Mouse (Mus musculus): ENCODE results near the gene Emcn. TPM values are rescaled to one million over a fixed set of nuclear protein-coding genes. Genes with fewer than 3 reads are reported as not detected.

Gene Emcn
- polyA plus RNA-seq, 1 experiment, result not detected

GRCm38 (mm10) chr3:137319950-137320349, 20.9 kb upstream of the Emcn start:
- H3K4me1 ChIP-seq (ENCODE audit: control insufficient read depth, insufficient read depth, low read length), result no peaks in the 10 kb centered on the region; the same call in 1 of the 2 replicates
- H3K27ac ChIP-seq (ENCODE audit: insufficient read depth, low read length), result no peak overlapping the region
- TF ChIP-seq POLR2A (IDR thresholded peaks at IDR 0.05; ENCODE audit: low read depth, low read length), result no peak
- TF ChIP-seq CTCF (IDR thresholded peaks at IDR 0.05; ENCODE audit: borderline replicate concordance, insufficient read depth, low read length), result no peak

GRCm38 (mm10) chr3:137322304-137322703, 18.6 kb upstream of the Emcn start:
- TF ChIP-seq POLR2A (IDR thresholded peaks at IDR 0.05; ENCODE audit: low read depth, low read length) (no peak), CTCF (IDR thresholded peaks at IDR 0.05; ENCODE audit: borderline replicate concordance, insufficient read depth, low read length) (no peak)
- H3K4me3 ChIP-seq (ENCODE audit: insufficient read depth, low read length), result no peak overlapping the region
- no peak overlapping the region for H3K27ac ChIP-seq (ENCODE audit: insufficient read depth, low read length)
- no peaks in the 10 kb centered on the region; the same call in 1 of the 2 replicates for H3K4me1 ChIP-seq (ENCODE audit: control insufficient read depth, insufficient read depth, low read length)

More at GRCm38 (mm10) chr3:137319950-137320349, 20.9 kb upstream of the Emcn start:
- no peak overlapping the region for H3K4me3 ChIP-seq (ENCODE audit: insufficient read depth, low read length)

GRCm38 (mm10) chr3:137329898-137330297, 11.0 kb upstream of the Emcn start:
- Histone ChIP-seq H3K27ac (ENCODE audit: insufficient read depth, low read length) (no peak overlapping the region), H3K4me1 (ENCODE audit: control insufficient read depth, insufficient read depth, low read length) (peaks cover 3% of the 10 kb centered on the region), H3K4me3 (ENCODE audit: insufficient read depth, low read length) (no peak overlapping the region)
- TF ChIP-seq POLR2A (IDR thresholded peaks at IDR 0.05; ENCODE audit: low read depth, low read length) (no peak), CTCF (IDR thresholded peaks at IDR 0.05; ENCODE audit: borderline replicate concordance, insufficient read depth, low read length) (no peak)

GRCm38 (mm10) chr3:137330950-137331349, 9.9 kb upstream of the Emcn start:
- peaks cover 3% of the 10 kb centered on the region for H3K4me1 ChIP-seq (ENCODE audit: control insufficient read depth, insufficient read depth, low read length)
- no peak overlapping the region for H3K4me3 ChIP-seq (ENCODE audit: insufficient read depth, low read length)
- TF ChIP-seq CTCF (IDR thresholded peaks at IDR 0.05; ENCODE audit: borderline replicate concordance, insufficient read depth, low read length), result no peak
- no peak for TF ChIP-seq POLR2A (IDR thresholded peaks at IDR 0.05; ENCODE audit: low read depth, low read length)
- H3K27ac ChIP-seq (ENCODE audit: insufficient read depth, low read length), result peak overlapping the region; percentile 82

GRCm38 (mm10) chr3:137332531-137332930, 8.3 kb upstream of the Emcn start:
- H3K27ac ChIP-seq (ENCODE audit: insufficient read depth, low read length), result peak overlapping the region; percentile 92
- no peak overlapping the region for H3K4me3 ChIP-seq (ENCODE audit: insufficient read depth, low read length)
- peaks cover 3% of the 10 kb centered on the region for H3K4me1 ChIP-seq (ENCODE audit: control insufficient read depth, insufficient read depth, low read length)
- no peak for TF ChIP-seq CTCF (IDR thresholded peaks at IDR 0.05; ENCODE audit: borderline replicate concordance, insufficient read depth, low read length)
- TF ChIP-seq POLR2A (IDR thresholded peaks at IDR 0.05; ENCODE audit: low read depth, low read length), result no peak

- peaks cover 1% of the 10 kb centered on the region for H3K4me1 ChIP-seq (ENCODE audit: control insufficient read depth, insufficient read depth, low read length)
- TF ChIP-seq POLR2A (IDR thresholded peaks at IDR 0.05; ENCODE audit: low read depth, low read length) (no peak), CTCF (IDR thresholded peaks at IDR 0.05; ENCODE audit: borderline replicate concordance, insufficient read depth, low read length) (no peak)
- no peak overlapping the region for H3K4me3 ChIP-seq (ENCODE audit: insufficient read depth, low read length)
- no peak overlapping the region for H3K27ac ChIP-seq (ENCODE audit: insufficient read depth, low read length)
Observed at GRCm38 (mm10) chr3:137335957-137336356, 4.9 kb upstream of the Emcn start.

- H3K4me1 ChIP-seq (ENCODE audit: control insufficient read depth, insufficient read depth, low read length), result no peaks in the 10 kb centered on the region
- TF ChIP-seq CTCF (IDR thresholded peaks at IDR 0.05; ENCODE audit: borderline replicate concordance, insufficient read depth, low read length), result no peak
- TF ChIP-seq POLR2A (IDR thresholded peaks at IDR 0.05; ENCODE audit: low read depth, low read length), result no peak
- no peak overlapping the region for H3K27ac ChIP-seq (ENCODE audit: insufficient read depth, low read length)
- no peak overlapping the region for H3K4me3 ChIP-seq (ENCODE audit: insufficient read depth, low read length)
Observed at GRCm38 (mm10) chr3:137343446-137343845, 2.6 kb downstream of the Emcn start.

GRCm38 (mm10) chr3:137351882-137352281, 11.0 kb downstream of the Emcn start:
- Histone ChIP-seq H3K27ac (ENCODE audit: insufficient read depth, low read length) (no peak overlapping the region), H3K4me3 (ENCODE audit: insufficient read depth, low read length) (no peak overlapping the region), H3K4me1 (ENCODE audit: control insufficient read depth, insufficient read depth, low read length) (no peaks in the 10 kb centered on the region)
- no peak for TF ChIP-seq POLR2A (IDR thresholded peaks at IDR 0.05; ENCODE audit: low read depth, low read length)
- no peak for TF ChIP-seq CTCF (IDR thresholded peaks at IDR 0.05; ENCODE audit: borderline replicate concordance, insufficient read depth, low read length)

- TF ChIP-seq POLR2A (IDR thresholded peaks at IDR 0.05; ENCODE audit: low read depth, low read length), result no peak
- TF ChIP-seq CTCF (IDR thresholded peaks at IDR 0.05; ENCODE audit: borderline replicate concordance, insufficient read depth, low read length), result no peak
- no peak overlapping the region for H3K4me3 ChIP-seq (ENCODE audit: insufficient read depth, low read length)
- no peaks in the 10 kb centered on the region for H3K4me1 ChIP-seq (ENCODE audit: control insufficient read depth, insufficient read depth, low read length)
- H3K27ac ChIP-seq (ENCODE audit: insufficient read depth, low read length), result no peak overlapping the region
Observed at GRCm38 (mm10) chr3:137356697-137357096, 15.8 kb downstream of the Emcn start.

GRCm38 (mm10) chr3:137367123-137367825, 26.4 kb downstream of the Emcn start:
- Histone ChIP-seq H3K4me3 (ENCODE audit: insufficient read depth, low read length) (no peak overlapping the region), H3K27ac (ENCODE audit: insufficient read depth, low read length) (no peak overlapping the region)

More at GRCm38 (mm10) chr3:137367123-137367825, 26.4 kb downstream of the Emcn start:
- no peaks in the 10 kb centered on the region for H3K4me1 ChIP-seq (ENCODE audit: control insufficient read depth, insufficient read depth, low read length)
- TF ChIP-seq CTCF (IDR thresholded peaks at IDR 0.05; ENCODE audit: borderline replicate concordance, insufficient read depth, low read length), result no peak
- TF ChIP-seq POLR2A (IDR thresholded peaks at IDR 0.05; ENCODE audit: low read depth, low read length), result no peak

Measured in embryonic fibroblast, embryonic 13.5 days (primary cell).